Mouse (Mus musculus) MEL (cell line): Measurements from ENCODE around the gene Timm17a. TPM values are rescaled to one million over a fixed set of nuclear protein-coding genes. Genes with fewer than 3 reads are reported as not detected.
A peak's percentile ranks its signal among the peaks of the same experiment; 100 is the strongest.

Experiments used
- DNase-seq: peaks from one replicate; pipeline ENCODE4 v3.0.0; 2011; ENCODE audit warnings: low read depth, low spot score
- H3K27ac ChIP-seq: 2 replicates; pipeline ENCODE4 v1.5.1; 2012; ENCODE audit warnings: low read depth, mild to moderate bottlenecking, control low read depth, low read length, moderate library complexity; ENCODE audit not compliant: control insufficient read depth
- H3K27me3 ChIP-seq, 2 experiments: fragments of 150-350 bp in 1 of 2; sonication (generic) in 1 of 2; 2 replicates each; pipeline ENCODE4 v1.6.1; 2012; ENCODE audit warnings: low read length in 2 of 2, mild to moderate bottlenecking in 2 of 2, improper control_type of control experiment in 1 of 2, moderate library complexity in 1 of 2; ENCODE audit not compliant: insufficient read depth in 2 of 2, control insufficient read depth in 1 of 2
- H3K36me3 ChIP-seq, 2 experiments: 2 replicates each; pipeline ENCODE4 v1.6.1; 2012 to 2014; ENCODE audit warnings: low read length in 2 of 2, improper control_type of control experiment in 1 of 2, inconsistent platforms in 1 of 2, mild to moderate bottlenecking in 1 of 2; ENCODE audit not compliant: insufficient read depth in 2 of 2, control insufficient read depth in 1 of 2
- H3K4me1 ChIP-seq, 2 experiments: fragments of 150-350 bp in 1 of 2; sonication (generic) in 1 of 2; 2 replicates each; pipeline ENCODE4 v1.6.1; 2012; ENCODE audit warnings: low read length in 2 of 2, improper control_type of control experiment in 1 of 2, mild to moderate bottlenecking in 1 of 2; ENCODE audit not compliant: insufficient read depth in 2 of 2, control insufficient read depth in 1 of 2
- H3K4me3 ChIP-seq, 2 experiments: fragments of 150-350 bp in 1 of 2; sonication (generic) in 1 of 2; 2 replicates each; pipeline ENCODE4 v1.5.1; 2012; ENCODE audit warnings: low read depth in 2 of 2, low read length in 2 of 2, mild to moderate bottlenecking in 2 of 2, moderate library complexity in 2 of 2, control low read depth in 1 of 2, improper control_type of control experiment in 1 of 2; ENCODE audit not compliant: control insufficient read depth in 1 of 2, insufficient read depth in 1 of 2
- H3K79me2 ChIP-seq: 2 replicates; pipeline ENCODE4 v1.6.1; 2012; ENCODE audit warnings: mild to moderate bottlenecking, low read length, moderate library complexity; ENCODE audit not compliant: control insufficient read depth, poor library complexity, insufficient read depth
- H3K9ac ChIP-seq: 2 replicates; pipeline ENCODE4 v1.6.1; 2012; ENCODE audit warnings: low read depth, mild to moderate bottlenecking, control low read depth, low read length, moderate library complexity; ENCODE audit not compliant: control insufficient read depth, poor library complexity, severe bottlenecking
- H3K9me3 ChIP-seq: fragments of 150-350 bp; sonication (generic); replicated peaks from 2 replicates; pipeline ENCODE4 v1.6.1; 2012; ENCODE audit warnings: mild to moderate bottlenecking, low read length, improper control_type of control experiment, moderate library complexity; ENCODE audit not compliant: insufficient read depth
- BHLHE40 ChIP-seq: IDR thresholded peaks from 2 replicates; pipeline ENCODE4 v1.6.1; 2012; ENCODE audit warnings: low read depth, mild to moderate bottlenecking, inconsistent platforms, low read length, improper control_type of control experiment, borderline replicate concordance
- CHD1 ChIP-seq: IDR thresholded peaks from 2 replicates; pipeline ENCODE4 v1.6.1; 2012; ENCODE audit warnings: low read depth, mild to moderate bottlenecking, inconsistent platforms, low read length, improper control_type of control experiment
- CHD2 ChIP-seq: IDR thresholded peaks from 2 replicates; pipeline ENCODE4 v1.6.1; 2011; ENCODE audit warnings: low read length, improper control_type of control experiment
- E2F4 ChIP-seq: IDR thresholded peaks from 2 replicates; pipeline ENCODE4 v1.6.1; 2011; ENCODE audit warnings: low read depth, low read length, improper control_type of control experiment, borderline replicate concordance
- ETS1 ChIP-seq: IDR thresholded peaks from 2 replicates; pipeline ENCODE4 v1.6.1; 2012; ENCODE audit warnings: low read depth, mild to moderate bottlenecking, inconsistent platforms, low read length, improper control_type of control experiment, moderate library complexity
- GABPA ChIP-seq: IDR thresholded peaks from 2 replicates; pipeline ENCODE4 v1.6.1; 2012; ENCODE audit warnings: low read depth, mild to moderate bottlenecking, inconsistent platforms, low read length, improper control_type of control experiment, moderate library complexity
- GATA1 ChIP-seq: IDR thresholded peaks from 2 replicates; pipeline ENCODE4 v1.6.1; 2011; ENCODE audit warnings: low read depth, low read length, improper control_type of control experiment
- HCFC1 ChIP-seq: IDR thresholded peaks from 2 replicates; pipeline ENCODE4 v1.6.1; 2012; ENCODE audit warnings: low read depth, mild to moderate bottlenecking, inconsistent platforms, low read length, improper control_type of control experiment, moderate library complexity
- JUND ChIP-seq: IDR thresholded peaks from 2 replicates; pipeline ENCODE4 v1.6.1; 2011; ENCODE audit warnings: low read depth, mild to moderate bottlenecking, improper control_type of control experiment, low read length
- MAFK ChIP-seq: IDR thresholded peaks from 2 replicates; pipeline ENCODE4 v1.6.1; 2011; ENCODE audit warnings: low read depth, mild to moderate bottlenecking, low read length, improper control_type of control experiment, borderline replicate concordance
- MEF2A ChIP-seq: IDR thresholded peaks from 2 replicates; pipeline ENCODE4 v1.6.1; 2014; ENCODE audit warnings: low read depth, mild to moderate bottlenecking, inconsistent platforms, low read length, improper control_type of control experiment; ENCODE audit not compliant: poor library complexity, insufficient replicate concordance, severe bottlenecking; ENCODE audit errors: extremely low read depth
- MXI1 ChIP-seq: IDR thresholded peaks from 2 replicates; pipeline ENCODE4 v1.6.1; 2011; ENCODE audit warnings: mild to moderate bottlenecking, low read depth, low read length, improper control_type of control experiment
- MYB ChIP-seq: IDR thresholded peaks from 2 replicates; pipeline ENCODE4 v1.6.1; 2011; ENCODE audit warnings: mild to moderate bottlenecking, low read depth, low read length, improper control_type of control experiment
- MYC ChIP-seq: IDR thresholded peaks from 2 replicates; pipeline ENCODE4 v1.6.1; 2011; ENCODE audit warnings: low read depth, mild to moderate bottlenecking, low read length, improper control_type of control experiment, moderate library complexity
- NELFE ChIP-seq: IDR thresholded peaks from 2 replicates; pipeline ENCODE4 v1.6.1; 2011; ENCODE audit warnings: low read depth, low read length, improper control_type of control experiment
- NRF1 ChIP-seq: IDR thresholded peaks from 2 replicates; pipeline ENCODE4 v1.6.1; 2014; ENCODE audit warnings: low read depth, mild to moderate bottlenecking, inconsistent platforms, low read length, improper control_type of control experiment, moderate library complexity; ENCODE audit not compliant: poor library complexity, insufficient read depth, severe bottlenecking
- POLR2A ChIP-seq, 2 experiments: IDR thresholded peaks; 2 replicates each; pipeline ENCODE4 v1.6.1; 2011 to 2012; ENCODE audit warnings: low read length in 2 of 2, mild to moderate bottlenecking in 2 of 2, control low read depth in 1 of 2, improper control_type of control experiment in 1 of 2, low read depth in 1 of 2, moderate library complexity in 1 of 2; ENCODE audit not compliant: control insufficient read depth in 1 of 2, insufficient read depth in 1 of 2, poor library complexity in 1 of 2
- POLR2AphosphoS2 ChIP-seq: IDR thresholded peaks from 2 replicates; pipeline ENCODE4 v1.6.1; 2011; ENCODE audit warnings: low read length, improper control_type of control experiment
- RAD21 ChIP-seq: IDR thresholded peaks from 2 replicates; pipeline ENCODE4 v1.6.1; 2011; ENCODE audit warnings: mild to moderate bottlenecking, low read depth, low read length, improper control_type of control experiment
- RCOR1 ChIP-seq: IDR thresholded peaks from 2 replicates; pipeline ENCODE4 v1.6.1; 2012; ENCODE audit warnings: low read depth, mild to moderate bottlenecking, inconsistent platforms, low read length, improper control_type of control experiment
- SIN3A ChIP-seq: IDR thresholded peaks from 2 replicates; pipeline ENCODE4 v1.6.1; 2012; ENCODE audit warnings: low read length, improper control_type of control experiment, inconsistent platforms
- UBTF ChIP-seq: IDR thresholded peaks from 2 replicates; pipeline ENCODE4 v1.6.1; 2012; ENCODE audit warnings: low read depth, mild to moderate bottlenecking, inconsistent platforms, low read length, improper control_type of control experiment, moderate library complexity, borderline replicate concordance; ENCODE audit not compliant: insufficient read depth
- USF1 ChIP-seq: IDR thresholded peaks from 2 replicates; pipeline ENCODE4 v1.6.1; 2014; ENCODE audit warnings: low read depth, mild to moderate bottlenecking, inconsistent platforms, low read length, improper control_type of control experiment, moderate library complexity
- ZKSCAN1 ChIP-seq: IDR thresholded peaks from 2 replicates; pipeline ENCODE4 v1.6.1; 2012; ENCODE audit warnings: low read depth, mild to moderate bottlenecking, inconsistent platforms, low read length, improper control_type of control experiment, moderate library complexity
- ZNF384 ChIP-seq: IDR thresholded peaks from 2 replicates; pipeline ENCODE4 v1.6.1; 2012; ENCODE audit warnings: low read depth, mild to moderate bottlenecking, inconsistent platforms, low read length, improper control_type of control experiment
- polyA plus RNA-seq, 2 experiments: library from polyadenylated mRNA; stranded (reverse) in 1 of 2; unstranded in 1 of 2; fragments of >175 nt in 1 of 2; fragments of >200 nt in 1 of 2; gene quantifications; 2 replicates each; pipeline versions ENCODE4 v1.2.1 to v1.2.4; 2012; ENCODE audit warnings: low replicate concordance in 2 of 2, low read depth in 1 of 2; ENCODE audit not compliant: insufficient read length in 2 of 2, insufficient read depth in 1 of 2, missing spikeins in 1 of 2
- total RNA-seq: library from RNA; depleted of rRNA; stranded (reverse); fragments of 300-350 nt; gene quantifications from 2 replicates; pipeline ENCODE4 v1.2.3, GENCODE M21; 2012

Gene Timm17a
- total and polyA plus RNA-seq, 3 experiments = 177 to 315 TPM; not detected in 1

- peak overlapping the region; percentile 89 to 96 for H3K4me3 ChIP-seq
- H3K36me3 ChIP-seq = peaks cover 9 to 17% of the 10 kb centered on the region in 2 experiments
- no peak for DNase-seq
- no peaks in the 10 kb centered on the region for H3K27me3 ChIP-seq
- no peaks in the 10 kb centered on the region for H3K9me3 ChIP-seq
- peaks cover 36% of the 10 kb centered on the region for H3K79me2 ChIP-seq
- H3K4me1 ChIP-seq = peaks cover 4 to 13% of the 10 kb centered on the region in 2 experiments; a peak in 3 of 4 replicates
- TF ChIP-seq SIN3A = no peak; the same call in 1 of the 2 replicates
- no peak for TF ChIP-seq RCOR1
- TF ChIP-seq POLR2A (IDR thresholded peaks at IDR 0.05; ENCODE audit: control insufficient read depth in 1 of 2, insufficient read depth in 1 of 2, low read depth in 1 of 2, low read length in 2 of 2, poor library complexity in 1 of 2) = no peak
- TF ChIP-seq JUND = no peak
- no peak for TF ChIP-seq HCFC1
- no peak for TF ChIP-seq NRF1
- TF ChIP-seq RAD21 = no peak
- TF ChIP-seq MYB = no peak
- no peak for TF ChIP-seq E2F4
- no peak for TF ChIP-seq MAFK
- no peak for TF ChIP-seq BHLHE40
- H3K27ac ChIP-seq = no peak overlapping the region
- peak overlapping the region; percentile 96 for H3K9ac ChIP-seq
Measured at GRCm38 (mm10) chr1:135312201-135312600, 1.4 kb downstream of the Timm17a start.

DNA sequence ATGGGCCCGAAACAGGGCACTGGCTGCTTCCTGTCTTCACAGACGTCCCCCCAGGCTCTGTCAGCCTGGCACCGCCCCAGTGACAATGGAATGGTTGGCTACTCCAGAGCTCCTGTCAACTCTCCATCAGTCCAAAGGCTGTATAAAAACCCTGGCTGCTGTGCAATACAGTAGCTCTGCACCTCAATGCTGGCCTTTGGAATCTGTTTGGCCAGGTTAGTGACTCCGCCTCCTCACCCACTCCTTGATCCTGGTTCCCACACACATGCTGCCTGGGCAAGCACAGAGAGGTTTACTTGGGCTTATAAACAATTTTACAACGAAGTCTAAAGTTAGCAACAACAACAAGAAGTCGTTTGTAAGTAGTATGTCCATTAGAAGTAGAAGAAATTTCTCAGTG, 2.2 kb downstream of the Timm17a start:
- DNase-seq = no peak
- no peaks in the 10 kb centered on the region for H3K9me3 ChIP-seq

More for the DNA sequence above, 2.2 kb downstream of the Timm17a start:
- no peak overlapping the region for H3K4me3 ChIP-seq
- peaks cover 4 to 13% of the 10 kb centered on the region in 2 experiments; a peak in 3 of 4 replicates for H3K4me1 ChIP-seq
- H3K27ac ChIP-seq = no peak overlapping the region
- no peak overlapping the region for H3K9ac ChIP-seq
- H3K79me2 ChIP-seq = peaks cover 36% of the 10 kb centered on the region
- H3K27me3 ChIP-seq = no peaks in the 10 kb centered on the region
- peaks cover 9 to 17% of the 10 kb centered on the region in 2 experiments for H3K36me3 ChIP-seq
- no peak for TF ChIP-seq POLR2AphosphoS2
- no peak for TF ChIP-seq SIN3A
- TF ChIP-seq USF1 = no peak
- TF ChIP-seq MEF2A = no peak
- no peak for TF ChIP-seq ETS1
- TF ChIP-seq GABPA = no peak
- no peak for TF ChIP-seq ZNF384
- no peak for TF ChIP-seq MYC
- no peak for TF ChIP-seq ZKSCAN1
- TF ChIP-seq NELFE = no peak
- TF ChIP-seq POLR2A (IDR thresholded peaks at IDR 0.05; ENCODE audit: control insufficient read depth in 1 of 2, insufficient read depth in 1 of 2, low read depth in 1 of 2, low read length in 2 of 2, poor library complexity in 1 of 2) = no peak
- TF ChIP-seq GATA1 = no peak
- no peak for TF ChIP-seq CHD1
- no peak for TF ChIP-seq RCOR1
- no peak for TF ChIP-seq UBTF
- TF ChIP-seq CHD2 = no peak
- no peak for TF ChIP-seq MXI1
